Comparison of ENCODE assay signal across 8 mouse cellular contexts in genomic region chr13:64343598-64343997, GRCm38 (mm10). TPM values are rescaled to one million over a fixed set of nuclear protein-coding genes. Genes with fewer than 3 reads are reported as not detected.
DNase-seq lines count a peak whose midpoint lies in the region; ATAC-seq and TF ChIP-seq lines count a peak whose summit lies in the region.

No protein-coding gene starts in this region.

- H3K27ac ChIP-seq in kidney, adult 2 months (ENCODE audit: insufficient read depth, low read depth, low read length): no peak overlapping the region
- no peak overlapping the region for H3K27ac ChIP-seq in embryonic facial prominence, embryonic 12.5 days
- no peak overlapping the region for H3K27ac ChIP-seq in hindbrain, embryonic 12.5 days
- H3K27ac ChIP-seq in limb, embryonic 10.5 days: peak overlapping the region; percentile 50
- H3K27ac ChIP-seq in midbrain, embryonic 12.5 days (replicated peaks): no peak overlapping the region

- no peak for ATAC-seq in embryonic facial prominence, embryonic 12.5 days (ENCODE audit: insufficient number of reproducible peaks, insufficient read depth, low FRiP score, low TSS enrichment)
- 0 out of 2 replicates have a peak, but pooled peaks have one; percentile 28 for ATAC-seq in hindbrain, embryonic 12.5 days (ENCODE audit: low FRiP score)
- peak; percentile 25; the same call in 1 of the 2 replicates for ATAC-seq in midbrain, embryonic 12.5 days (ENCODE audit: low FRiP score, low read depth)

- H3K4me3 ChIP-seq in kidney, adult 2 months (ENCODE audit: insufficient read depth, low read depth, low read length): peak overlapping the region; percentile 46
- peak overlapping the region; percentile 40 for H3K4me3 ChIP-seq in embryonic facial prominence, embryonic 12.5 days
- peak overlapping the region; percentile 49 for H3K4me3 ChIP-seq in hindbrain, embryonic 12.5 days
- H3K4me3 ChIP-seq in limb, embryonic 10.5 days: peak overlapping the region; percentile 57
- H3K4me3 ChIP-seq in midbrain, embryonic 12.5 days: peak overlapping the region; percentile 50

- peak overlapping the region; percentile 64 for H3K4me2 ChIP-seq in embryonic facial prominence, embryonic 12.5 days (replicated peaks)
- peak overlapping the region; percentile 72 for H3K4me2 ChIP-seq in hindbrain, embryonic 12.5 days (replicated peaks)
- H3K4me2 ChIP-seq in midbrain, embryonic 12.5 days (replicated peaks): peak overlapping the region; percentile 78

- peak; percentile 31 for DNase-seq in kidney, adult 2 months
- no peak for DNase-seq in kidney, adult 11 months
- no peak for DNase-seq in limb, embryonic 10.5 days (ENCODE audit: low spot score)
- DNase-seq in ovary, adult 18-20 months (ENCODE audit: low spot score): no peak
- no peak for DNase-seq in adipocyte (ENCODE audit: low spot score)

- no peaks in the 10 kb centered on the region for H3K36me3 ChIP-seq in kidney, adult 2 months (ENCODE audit: control insufficient read depth, insufficient read depth, low read length)
- H3K36me3 ChIP-seq in embryonic facial prominence, embryonic 12.5 days: no peaks in the 10 kb centered on the region
- no peaks in the 10 kb centered on the region for H3K36me3 ChIP-seq in hindbrain, embryonic 12.5 days
- no peaks in the 10 kb centered on the region for H3K36me3 ChIP-seq in limb, embryonic 10.5 days
- no peaks in the 10 kb centered on the region for H3K36me3 ChIP-seq in midbrain, embryonic 12.5 days

- H3K27me3 ChIP-seq in kidney, adult 2 months (replicated peaks; ENCODE audit: control insufficient read depth, insufficient read depth, low read length): no peaks in the 10 kb centered on the region
- H3K27me3 ChIP-seq in embryonic facial prominence, embryonic 12.5 days: no peaks in the 10 kb centered on the region
- H3K27me3 ChIP-seq in hindbrain, embryonic 12.5 days: no peaks in the 10 kb centered on the region
- no peaks in the 10 kb centered on the region for H3K27me3 ChIP-seq in limb, embryonic 10.5 days (ENCODE audit: low read depth, poor library complexity, severe bottlenecking)
- H3K27me3 ChIP-seq in midbrain, embryonic 12.5 days: no peaks in the 10 kb centered on the region

- no peaks in the 10 kb centered on the region for H3K9me3 ChIP-seq in embryonic facial prominence, embryonic 12.5 days
- no peaks in the 10 kb centered on the region for H3K9me3 ChIP-seq in hindbrain, embryonic 12.5 days (replicated peaks)
- H3K9me3 ChIP-seq in limb, embryonic 10.5 days (replicated peaks): no peaks in the 10 kb centered on the region
- H3K9me3 ChIP-seq in midbrain, embryonic 12.5 days: no peaks in the 10 kb centered on the region

- peak overlapping the region; percentile 39; the same call in 1 of the 2 replicates for H3K9ac ChIP-seq in embryonic facial prominence, embryonic 12.5 days
- peak overlapping the region; percentile 57 for H3K9ac ChIP-seq in hindbrain, embryonic 12.5 days
- H3K9ac ChIP-seq in midbrain, embryonic 12.5 days (replicated peaks): peak overlapping the region; percentile 57

- H3K4me1 ChIP-seq in kidney, adult 2 months (ENCODE audit: control insufficient read depth, insufficient read depth, low read length): 0 out of 2 replicates have a peak, but pooled peaks cover 2% of the 10 kb centered on the region
- no peaks in the 10 kb centered on the region for H3K4me1 ChIP-seq in embryonic facial prominence, embryonic 12.5 days
- 0 out of 2 replicates have a peak, but pooled peaks cover 2% of the 10 kb centered on the region for H3K4me1 ChIP-seq in hindbrain, embryonic 12.5 days
- peaks cover 9% of the 10 kb centered on the region for H3K4me1 ChIP-seq in limb, embryonic 10.5 days
- peaks cover 9% of the 10 kb centered on the region for H3K4me1 ChIP-seq in midbrain, embryonic 12.5 days

- no peak for TF ChIP-seq POLR2A in kidney, adult 2 months (IDR thresholded peaks at IDR 0.05; ENCODE audit: low read depth, low read length)

- WGBS in kidney, adult 2 months: 26% methylated on average over 10 of the region's 10 CpGs
- WGBS in embryonic facial prominence, embryonic 12.5 days: 16% methylated on average over 10 of the region's 10 CpGs
- 24% methylated on average over 10 of the region's 10 CpGs for WGBS in hindbrain, embryonic 12.5 days
- WGBS in limb, embryonic 10.5 days: 22% methylated on average over 10 of the region's 10 CpGs
- WGBS in midbrain, embryonic 12.5 days: 23% methylated on average over 10 of the region's 10 CpGs

- no peak for TF ChIP-seq CTCF in kidney, adult 2 months (conservative IDR thresholded peaks at IDR 0.05; ENCODE audit: insufficient read depth, insufficient read length, low read depth, low read length)

RNA-seq across cellular contexts. Expression of gene Ctsl, which starts 27.1 kb away (rescaled TPM):
- 344 and 370 TPM in 2 replicates for polyA plus RNA-seq in kidney, adult 2 months (2012; rRNA removed)
- 153 and 157 TPM in 2 replicates for polyA plus RNA-seq in embryonic facial prominence, embryonic 12.5 days (2016; fragmentation: Nextera tagmentation; extraction: Ambion mirVana)
- polyA plus RNA-seq in hindbrain, embryonic 12.5 days (2016; fragmentation: Nextera tagmentation; extraction: Ambion mirVana): 111 and 124 TPM in 2 replicates
- polyA plus RNA-seq in limb, embryonic 10.5 days (2016; fragmentation: Nextera tagmentation; extraction: Ambion mirVana): 100 and 108 TPM in 2 replicates
- polyA plus RNA-seq in midbrain, embryonic 12.5 days (2016; fragmentation: Nextera tagmentation; extraction: Ambion mirVana): 103 and 116 TPM in 2 replicates

RNA-seq across cellular contexts. Expression of gene Aaed1, which starts 31.1 kb away (rescaled TPM):
- 22.6 and 25.5 TPM in 2 replicates for polyA plus RNA-seq in kidney, adult 2 months (2012; rRNA removed)
- polyA plus RNA-seq in embryonic facial prominence, embryonic 12.5 days (2016; fragmentation: Nextera tagmentation; extraction: Ambion mirVana): 35.1 and 37.8 TPM in 2 replicates
- polyA plus RNA-seq in hindbrain, embryonic 12.5 days (2016; fragmentation: Nextera tagmentation; extraction: Ambion mirVana): 21.0 and 25.9 TPM in 2 replicates
- 32.5 and 33.0 TPM in 2 replicates for polyA plus RNA-seq in limb, embryonic 10.5 days (2016; fragmentation: Nextera tagmentation; extraction: Ambion mirVana)
- 16.4 and 19.2 TPM in 2 replicates for polyA plus RNA-seq in midbrain, embryonic 12.5 days (2016; fragmentation: Nextera tagmentation; extraction: Ambion mirVana)
